Mouse (Mus musculus): ENCODE measurements around the gene Ankib1. TPM values are rescaled to one million over a fixed set of nuclear protein-coding genes. Genes with fewer than 3 reads are reported as not detected.

Gene Ankib1
- polyA plus RNA-seq, 1 experiment from 2014 or later: 18.3 TPM

GRCm38 (mm10) chr5:3715800-3716199, 86.9 kb downstream of the Ankib1 start:
- no peak overlapping the region for H3K4me3 ChIP-seq
- no peak overlapping the region for H3K9ac ChIP-seq
- H3K27ac ChIP-seq (replicated peaks): no peak overlapping the region
- no peak for ATAC-seq (ENCODE audit: low read depth)
- H3K27me3 ChIP-seq: no peaks in the 10 kb centered on the region
- no peak overlapping the region for H3K4me2 ChIP-seq
- no peaks in the 10 kb centered on the region for H3K4me1 ChIP-seq (replicated peaks)
- peaks cover 56% of the 10 kb centered on the region for H3K36me3 ChIP-seq
- H3K9me3 ChIP-seq: no peaks in the 10 kb centered on the region
- WGBS: 91% methylated on average over 5 of the region's 5 CpGs

- Histone ChIP-seq H3K27ac (replicated peaks) (no peak overlapping the region), H3K9me3 (peaks cover 3% of the 10 kb centered on the region; the same call in 1 of the 2 replicates), H3K4me3 (no peak overlapping the region), H3K4me1 (replicated peaks) (no peaks in the 10 kb centered on the region), H3K27me3 (no peaks in the 10 kb centered on the region), H3K36me3 (peaks cover 58% of the 10 kb centered on the region), H3K9ac (no peak overlapping the region), H3K4me2 (no peak overlapping the region)
- no peak for ATAC-seq (ENCODE audit: low read depth)
- WGBS: 33% methylated on average over 4 of the region's 4 CpGs
Observed at GRCm38 (mm10) chr5:3702180-3702579, 100.5 kb downstream of the Ankib1 start.

- Histone ChIP-seq H3K27me3 (no peaks in the 10 kb centered on the region), H3K4me1 (replicated peaks) (no peaks in the 10 kb centered on the region), H3K36me3 (peaks cover 70% of the 10 kb centered on the region), H3K9me3 (peaks cover 3% of the 10 kb centered on the region; the same call in 1 of the 2 replicates), H3K4me2 (no peak overlapping the region), H3K27ac (replicated peaks) (no peak overlapping the region), H3K9ac (no peak overlapping the region), H3K4me3 (no peak overlapping the region)
- no peak for ATAC-seq (ENCODE audit: low read depth)
- WGBS: 74% methylated on average over 5 of the region's 5 CpGs
Observed at GRCm38 (mm10) chr5:3700025-3700424, 102.7 kb downstream of the Ankib1 start.

GRCm38 (mm10) chr5:3696031-3696430, 106.7 kb downstream of the Ankib1 start:
- 79% methylated on average over 3 of the region's 3 CpGs for WGBS
- peaks cover 85% of the 10 kb centered on the region for H3K36me3 ChIP-seq

GRCm38 (mm10) chr5:3695191-3695590, 107.5 kb downstream of the Ankib1 start:
- H3K27ac ChIP-seq (replicated peaks): no peak overlapping the region
- no peak overlapping the region for H3K4me3 ChIP-seq
- WGBS: 88% methylated on average over 4 of the region's 4 CpGs
- no peak overlapping the region for H3K9ac ChIP-seq
- no peak overlapping the region for H3K4me2 ChIP-seq
- peaks cover 3% of the 10 kb centered on the region; the same call in 1 of the 2 replicates for H3K9me3 ChIP-seq
- no peak for ATAC-seq (ENCODE audit: low read depth)
- H3K4me1 ChIP-seq (replicated peaks): no peaks in the 10 kb centered on the region
- H3K27me3 ChIP-seq: no peaks in the 10 kb centered on the region
- peaks cover 81% of the 10 kb centered on the region for H3K36me3 ChIP-seq

More at GRCm38 (mm10) chr5:3696031-3696430, 106.7 kb downstream of the Ankib1 start:
- ATAC-seq (ENCODE audit: low read depth): no peak
- H3K9ac ChIP-seq: no peak overlapping the region
- H3K27ac ChIP-seq (replicated peaks): no peak overlapping the region
- peaks cover 3% of the 10 kb centered on the region; the same call in 1 of the 2 replicates for H3K9me3 ChIP-seq
- H3K27me3 ChIP-seq: no peaks in the 10 kb centered on the region
- no peaks in the 10 kb centered on the region for H3K4me1 ChIP-seq (replicated peaks)
- H3K4me3 ChIP-seq: no peak overlapping the region
- H3K4me2 ChIP-seq: no peak overlapping the region

GRCm38 (mm10) chr5:3692956-3693355, 109.8 kb downstream of the Ankib1 start:
- Histone ChIP-seq H3K9ac (no peak overlapping the region), H3K4me2 (no peak overlapping the region), H3K4me1 (replicated peaks) (no peaks in the 10 kb centered on the region), H3K27me3 (no peaks in the 10 kb centered on the region), H3K4me3 (no peak overlapping the region), H3K36me3 (peaks cover 85% of the 10 kb centered on the region), H3K27ac (replicated peaks) (no peak overlapping the region), H3K9me3 (peaks cover under 1% of the 10 kb centered on the region; the same call in 1 of the 2 replicates)
- 96% methylated on average over 9 of the region's 9 CpGs for WGBS
- no peak for ATAC-seq (ENCODE audit: low read depth)

GRCm38 (mm10) chr5:3691283-3691682, 111.4 kb downstream of the Ankib1 start:
- Histone ChIP-seq H3K4me1 (replicated peaks) (no peaks in the 10 kb centered on the region), H3K4me2 (no peak overlapping the region), H3K36me3 (peaks cover 74% of the 10 kb centered on the region), H3K27me3 (no peaks in the 10 kb centered on the region), H3K27ac (replicated peaks) (no peak overlapping the region), H3K9ac (no peak overlapping the region), H3K9me3 (no peaks in the 10 kb centered on the region), H3K4me3 (no peak overlapping the region)
- 97% methylated on average over 3 of the region's 3 CpGs for WGBS
- ATAC-seq (ENCODE audit: low read depth): no peak

GRCm38 (mm10) chr5:3688298-3688697, 114.4 kb downstream of the Ankib1 start:
- no peaks in the 10 kb centered on the region for H3K27me3 ChIP-seq
- H3K4me2 ChIP-seq: no peak overlapping the region
- peaks cover 47% of the 10 kb centered on the region for H3K36me3 ChIP-seq
- H3K27ac ChIP-seq (replicated peaks): no peak overlapping the region
- no peaks in the 10 kb centered on the region for H3K4me1 ChIP-seq (replicated peaks)
- no peaks in the 10 kb centered on the region for H3K9me3 ChIP-seq
- 93% methylated on average over 8 of the region's 8 CpGs for WGBS
- H3K9ac ChIP-seq: no peak overlapping the region
- H3K4me3 ChIP-seq: no peak overlapping the region
- ATAC-seq (ENCODE audit: low read depth): no peak

- no peaks in the 10 kb centered on the region for H3K36me3 ChIP-seq
- H3K27ac ChIP-seq (replicated peaks): no peak overlapping the region
- H3K9me3 ChIP-seq: no peaks in the 10 kb centered on the region
- H3K4me3 ChIP-seq: no peak overlapping the region
- H3K27me3 ChIP-seq: no peaks in the 10 kb centered on the region
- H3K4me1 ChIP-seq (replicated peaks): no peaks in the 10 kb centered on the region
- no peak overlapping the region for H3K9ac ChIP-seq
- H3K4me2 ChIP-seq: no peak overlapping the region
- WGBS: 93% methylated on average over 6 of the region's 6 CpGs
- no peak for ATAC-seq (ENCODE audit: low read depth)
Observed at GRCm38 (mm10) chr5:3669938-3670554, 132.7 kb downstream of the Ankib1 start.

- Histone ChIP-seq H3K27ac (replicated peaks) (no peak overlapping the region), H3K4me3 (no peak overlapping the region), H3K27me3 (no peaks in the 10 kb centered on the region), H3K4me2 (no peak overlapping the region), H3K9ac (no peak overlapping the region), H3K36me3 (no peaks in the 10 kb centered on the region), H3K4me1 (replicated peaks) (no peaks in the 10 kb centered on the region), H3K9me3 (no peaks in the 10 kb centered on the region)
- 88% methylated on average over 12 of the region's 12 CpGs for WGBS
- no peak for ATAC-seq (ENCODE audit: low read depth)
Observed at GRCm38 (mm10) chr5:3666585-3666984, 136.1 kb downstream of the Ankib1 start.

- WGBS: 96% methylated on average over 2 of the region's 2 CpGs
- no peak overlapping the region for H3K4me3 ChIP-seq
- no peaks in the 10 kb centered on the region for H3K36me3 ChIP-seq
- H3K4me1 ChIP-seq (replicated peaks): no peaks in the 10 kb centered on the region
- no peak overlapping the region for H3K27ac ChIP-seq (replicated peaks)
- no peaks in the 10 kb centered on the region for H3K27me3 ChIP-seq
- H3K4me2 ChIP-seq: no peak overlapping the region
- no peaks in the 10 kb centered on the region for H3K9me3 ChIP-seq
- no peak for ATAC-seq (ENCODE audit: low read depth)
- H3K9ac ChIP-seq: no peak overlapping the region
Observed at GRCm38 (mm10) chr5:3665225-3665624, 137.5 kb downstream of the Ankib1 start.

GRCm38 (mm10) chr5:3657085-3657484, 145.6 kb downstream of the Ankib1 start, which contains the start of gene Gatad1:
Gene Gatad1 (minus strand): TSS chr5:3657185.
- Histone ChIP-seq H3K9me3 (no peaks in the 10 kb centered on the region), H3K9ac (no peak within 1 kb of the TSS), H3K4me2 (no peak within 1 kb of the TSS), H3K4me1 (replicated peaks) (no peaks in the 10 kb centered on the region), H3K4me3 (no peak within 1 kb of the TSS), H3K27me3 (no peaks in the 10 kb centered on the region), H3K27ac (replicated peaks) (no peak within 1 kb of the TSS), H3K36me3 (no peaks in the 10 kb centered on the region)
- WGBS: 77% methylated on average over 5 of the region's 5 CpGs
- ATAC-seq (ENCODE audit: low read depth): no peak

GRCm38 (mm10) chr5:3653801-3654200, 148.9 kb downstream of the Ankib1 start:
- Histone ChIP-seq H3K36me3 (no peaks in the 10 kb centered on the region), H3K4me3 (no peak overlapping the region), H3K4me1 (replicated peaks) (no peaks in the 10 kb centered on the region), H3K27me3 (no peaks in the 10 kb centered on the region), H3K4me2 (no peak overlapping the region), H3K9ac (no peak overlapping the region), H3K9me3 (no peaks in the 10 kb centered on the region), H3K27ac (replicated peaks) (no peak overlapping the region)
- 91% methylated on average over 4 of the region's 4 CpGs for WGBS
- no peak for ATAC-seq (ENCODE audit: low read depth)
